Mouse (Mus musculus): ENCODE measurements at regions not wholly inside any gene's neighbourhood (a gene's known extent, or its start where the extent isn't known, plus 50 kb on each side); places are given as distances from the start of the nearest gene placed in this dataset.

- in situ Hi-C loops (cut with MboI, MseI) = loop anchor here (10.0 kb wide), 1 partner anchor 55 kb away; the partner anchor contains the start of gene Zfp281
Observed at GRCm38 (mm10) chr1:136680173-136680572, 55.5 kb downstream of the Zfp281 start.

GRCm38 (mm10) chr1:136682311-136682710 lies 57.6 kb downstream of the Zfp281 start:
- in situ Hi-C loops (cut with MboI, MseI) = loop anchor here (10.0 kb wide), 1 partner anchor 58 kb away; the partner anchor contains the start of gene Zfp281

GRCm38 (mm10) chr1:136683061-136683531 lies 58.4 kb downstream of the Zfp281 start:
- in situ Hi-C loops (cut with MboI, MseI) = loop anchor here (10.0 kb wide), 1 partner anchor 58 kb away; the partner anchor contains the start of gene Zfp281

GRCm38 (mm10) chr1:136683561-136684131 lies 58.9 kb downstream of the Zfp281 start:
- in situ Hi-C loops (cut with MboI, MseI) = loop anchor here (10.0 kb wide), 1 partner anchor 59 kb away; the partner anchor contains the start of gene Zfp281

GRCm38 (mm10) chr1:136684481-136684880 lies 59.8 kb downstream of the Zfp281 start:
- in situ Hi-C loops (cut with MboI, MseI) = loop anchor here (10.0 kb wide), 1 partner anchor 60 kb away; the partner anchor contains the start of gene Zfp281

- in situ Hi-C loops (cut with MboI, MseI) = loop anchor here (10.0 kb wide), 1 partner anchor 61 kb away; the partner anchor contains the start of gene Zfp281
Observed at GRCm38 (mm10) chr1:136685191-136686060, 60.7 kb downstream of the Zfp281 start.

- in situ Hi-C loops (cut with MboI, MseI) = loop anchor here (10.0 kb wide), 1 partner anchor 62 kb away; the partner anchor contains the start of gene Zfp281
Observed at GRCm38 (mm10) chr1:136686467-136686866, 61.8 kb downstream of the Zfp281 start.

- in situ Hi-C loops (cut with MboI, MseI) = no loop called here
Observed at GRCm38 (mm10) chr1:136690068-136690467, 65.4 kb downstream of the Zfp281 start.

GRCm38 (mm10) chr1:136693421-136693820 lies 68.7 kb downstream of the Zfp281 start:
- in situ Hi-C loops (cut with MboI, MseI) = no loop called here

- in situ Hi-C loops (cut with MboI, MseI) = loop anchor here (5.0 kb wide), 1 partner anchor 93 kb away; no protein-coding TSS in a partner anchor
Observed at GRCm38 (mm10) chr1:136694983-136695382, 70.3 kb downstream of the Zfp281 start.

- in situ Hi-C loops (cut with MboI, MseI) = loop anchor here (5.0 kb wide), 1 partner anchor 94 kb away; no protein-coding TSS in a partner anchor
Observed at GRCm38 (mm10) chr1:136696077-136696641, 71.5 kb downstream of the Zfp281 start.

- in situ Hi-C loops (cut with MboI, MseI) = loop anchor here (5.0 kb wide), 1 partner anchor 96 kb away; no protein-coding TSS in a partner anchor
Observed at GRCm38 (mm10) chr1:136698454-136699152, 73.9 kb downstream of the Zfp281 start.

GRCm38 (mm10) chr1:136699153-136699524 lies 74.4 kb downstream of the Zfp281 start:
- in situ Hi-C loops (cut with MboI, MseI) = loop anchor here (5.0 kb wide), 1 partner anchor 97 kb away; no protein-coding TSS in a partner anchor

- in situ Hi-C loops (cut with MboI, MseI) = loop anchor here (5.0 kb wide), 1 partner anchor 97 kb away; no protein-coding TSS in a partner anchor
Observed at GRCm38 (mm10) chr1:136699571-136699970, 74.9 kb downstream of the Zfp281 start.

GRCm38 (mm10) chr1:136704139-136704538 lies 79.4 kb downstream of the Zfp281 start:
- in situ Hi-C loops (cut with MboI, MseI) = no loop called here

- in situ Hi-C loops (cut with MboI, MseI) = no loop called here
Observed at GRCm38 (mm10) chr1:136706509-136706908, 81.8 kb downstream of the Zfp281 start.

GRCm38 (mm10) chr1:136707394-136707793 lies 82.7 kb downstream of the Zfp281 start:
- in situ Hi-C loops (cut with MboI, MseI) = no loop called here

GRCm38 (mm10) chr1:136707866-136708265 lies 83.2 kb downstream of the Zfp281 start:
- in situ Hi-C loops (cut with MboI, MseI) = no loop called here

- in situ Hi-C loops (cut with MboI, MseI) = no loop called here
Observed at GRCm38 (mm10) chr1:136710196-136710595, 85.5 kb downstream of the Zfp281 start.

- in situ Hi-C loops (cut with MboI, MseI) = no loop called here
Observed at GRCm38 (mm10) chr1:136711243-136711642, 86.5 kb downstream of the Zfp281 start.

GRCm38 (mm10) chr1:136714077-136714476 lies 89.4 kb downstream of the Zfp281 start:
- in situ Hi-C loops (cut with MboI, MseI) = no loop called here

Measured in T-helper 2 cell (primary cell).